Mouse (Mus musculus) testis, adult 2 months (tissue): ENCODE measurements around the gene Hsd11b2.

ENCODE experiments used
- CTCF ChIP-seq: fragments of 200-500 bp; IDR thresholded peaks from 2 replicates; pipeline ENCODE4 v1.5.1; 2012; ENCODE audit warnings: low read depth, mild to moderate bottlenecking, inconsistent platforms, low read length, moderate library complexity; ENCODE audit not compliant: control insufficient read depth, insufficient read depth, insufficient replicate concordance
- POLR2A ChIP-seq: fragments of 200-500 bp; IDR thresholded peaks from 2 replicates; pipeline ENCODE4 v1.6.1; 2012; ENCODE audit warnings: low read depth, mild to moderate bottlenecking, inconsistent platforms, low read length, moderate library complexity; ENCODE audit not compliant: control insufficient read depth

DNA sequence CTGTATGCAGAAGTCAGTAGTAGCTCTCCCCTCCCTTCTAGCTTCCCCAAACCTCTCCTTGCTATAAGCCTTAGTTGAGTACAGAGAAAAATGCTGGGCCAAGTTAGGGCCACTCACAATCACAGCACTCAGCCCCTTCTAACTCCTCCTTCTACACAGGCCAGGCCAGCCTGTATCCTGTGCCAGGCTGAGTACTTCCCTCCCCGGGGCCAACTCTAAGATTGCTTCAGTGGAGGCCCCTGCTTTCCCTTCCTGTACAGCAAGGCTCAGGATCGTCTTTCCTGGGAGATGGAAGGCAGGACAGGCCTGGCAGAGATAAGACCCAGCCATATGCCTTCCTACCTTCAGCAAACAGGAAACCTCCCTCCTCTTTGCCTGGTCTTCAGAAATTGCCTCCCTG is 14.9 kb downstream of the Hsd11b2 start:
- TF ChIP-seq CTCF (no peak), POLR2A (no peak)
